Mouse (Mus musculus): ENCODE results near the gene Ttc8.

GRCm38 (mm10) chr12:98981081-98981480 lies 60.7 kb downstream of the Ttc8 start:
- TF ChIP-seq CTCF (IDR thresholded peaks at IDR 0.05; ENCODE audit: low read depth) (no peak), EP300 (optimal IDR thresholded peaks at IDR 0.05) (no peak)

All from stomach, postnatal 0 days (tissue).